Mouse (Mus musculus) limb, embryonic 10.5 days (tissue): ENCODE results near the gene Zfp748. TPM values are rescaled to one million over a fixed set of nuclear protein-coding genes. Genes with fewer than 3 reads are reported as not detected.

Source experiments
- DNase-seq: peaks from one replicate; pipeline ENCODE4 v3.0.0-alpha.2; 2017; ENCODE audit warnings: low spot score
- H3K27ac ChIP-seq: fragments of 300-500 bp; sonication (generic); 2 replicates; pipeline ENCODE4 v1.5.1; 2016; ENCODE audit warnings: mild to moderate bottlenecking
- H3K27me3 ChIP-seq: fragments of 300-500 bp; sonication (generic); 2 replicates; pipeline ENCODE4 v1.6.1; 2016; ENCODE audit warnings: low read depth, mild to moderate bottlenecking; ENCODE audit not compliant: poor library complexity, severe bottlenecking
- H3K36me3 ChIP-seq: fragments of 300-500 bp; sonication (generic); 2 replicates; pipeline ENCODE4 v1.6.1; 2016; ENCODE audit warnings: mild to moderate bottlenecking, moderate library complexity
- H3K4me1 ChIP-seq: fragments of 300-500 bp; sonication (generic); 2 replicates; pipeline ENCODE4 v1.6.1; 2016
- H3K4me3 ChIP-seq: fragments of 300-500 bp; sonication (generic); 2 replicates; pipeline ENCODE4 v1.5.1; 2016; ENCODE audit warnings: mild to moderate bottlenecking, moderate library complexity
- H3K9me3 ChIP-seq: fragments of 300-500 bp; sonication (generic); replicated peaks from 2 replicates; pipeline ENCODE4 v1.6.1; 2016; ENCODE audit warnings: mild to moderate bottlenecking
- WGBS: fragments of 180-500 bp; shearing (Covaris S2); methylation state at CpG from one replicate; pipeline ENCODE4 v1.1.7; 2016; 5-methylcytosine and 5-hydroxymethylcytosine counted together
- polyA plus RNA-seq: library from polyadenylated mRNA; unstranded; fragments of >200 nt; fragmentation: Nextera tagmentation; extraction: Ambion mirVana; gene quantifications from 2 replicates; pipeline ENCODE4 v1.2.1, GENCODE M21; 2016

Zfp748 gene
- polyA plus RNA-seq = 16.4 and 18.5 TPM in 2 replicates

GRCm38 (mm10) chr13:67553730-67554129, at the start of gene Zfp748:
TSS of gene Zfp748 (minus strand) at chr13:67553830.
- Histone ChIP-seq H3K36me3 (peaks cover 6% of the 10 kb centered on the region), H3K4me1 (peaks cover 13% of the 10 kb centered on the region), H3K27me3 (no peaks in the 10 kb centered on the region), H3K9me3 (no peaks in the 10 kb centered on the region), H3K4me3 (peak within 1 kb of the TSS; percentile 91), H3K27ac (peak within 1 kb of the TSS; percentile 96)
- 76% methylated on average over 4 of the region's 4 CpGs for WGBS
- DNase-seq = no peak

GRCm38 (mm10) chr13:67572591-67573189, 19.1 kb upstream of the Zfp748 start:
- DNase-seq = no peak
- Histone ChIP-seq H3K27ac (no peak overlapping the region), H3K4me3 (no peak overlapping the region), H3K36me3 (no peaks in the 10 kb centered on the region), H3K9me3 (no peaks in the 10 kb centered on the region), H3K4me1 (no peaks in the 10 kb centered on the region), H3K27me3 (no peaks in the 10 kb centered on the region)
- 78% methylated on average over 5 of the region's 5 CpGs for WGBS

GRCm38 (mm10) chr13:67552505-67553346, 904 bp downstream of the Zfp748 start:
- DNase-seq = peak; percentile 86
- Histone ChIP-seq H3K4me1 (peaks cover 13% of the 10 kb centered on the region), H3K9me3 (no peaks in the 10 kb centered on the region), H3K27ac (peak overlapping the region; percentile 96), H3K27me3 (no peaks in the 10 kb centered on the region), H3K4me3 (peak overlapping the region; percentile 91), H3K36me3 (peaks cover 6% of the 10 kb centered on the region)
- WGBS = 1% methylated on average over 44 of the region's 44 CpGs

GRCm38 (mm10) chr13:67545941-67546340, 7.7 kb downstream of the Zfp748 start:
- no peak overlapping the region for H3K27ac ChIP-seq
- no peaks in the 10 kb centered on the region for H3K27me3 ChIP-seq
- H3K9me3 ChIP-seq = no peaks in the 10 kb centered on the region
- no peak for DNase-seq
- H3K4me1 ChIP-seq = no peaks in the 10 kb centered on the region
- H3K4me3 ChIP-seq = no peak overlapping the region
- WGBS = 77% methylated on average over 1 of the region's 1 CpGs
- H3K36me3 ChIP-seq = peaks cover 63% of the 10 kb centered on the region

GRCm38 (mm10) chr13:67527049-67527730, 26.4 kb downstream of the Zfp748 start:
- no peaks in the 10 kb centered on the region for H3K27me3 ChIP-seq
- DNase-seq = no peak
- H3K36me3 ChIP-seq = no peaks in the 10 kb centered on the region
- 0 out of 2 replicates have a peak, but pooled peaks cover 2% of the 10 kb centered on the region for H3K9me3 ChIP-seq
- peaks cover 13% of the 10 kb centered on the region for H3K4me1 ChIP-seq
- H3K4me3 ChIP-seq = no peak overlapping the region
- H3K27ac ChIP-seq = no peak overlapping the region
- 77% methylated on average over 3 of the region's 3 CpGs for WGBS

- Histone ChIP-seq H3K4me1 (peaks cover 13% of the 10 kb centered on the region), H3K9me3 (no peaks in the 10 kb centered on the region), H3K36me3 (peaks cover 8% of the 10 kb centered on the region), H3K4me3 (peak within 1 kb of the TSS; percentile 90), H3K27me3 (no peaks in the 10 kb centered on the region), H3K27ac (peak within 1 kb of the TSS; percentile 88)
- under 1% methylated on average over 27 of the region's 27 CpGs for WGBS
- peak; percentile 90 for DNase-seq
Measured at GRCm38 (mm10) chr13:67525753-67526410, 27.7 kb downstream of the Zfp748 start, which contains the start of the genes Gm26965 and Zfp87. TSS of gene Gm26965 (minus strand) at chr13:67526151. TSS of gene Zfp87 (minus strand) at chr13:67526177.

GRCm38 (mm10) chr13:67500908-67501307, 52.7 kb downstream of the Zfp748 start:
- 82% methylated on average over 1 of the region's 1 CpGs for WGBS
- H3K27me3 ChIP-seq = no peaks in the 10 kb centered on the region
- 0 out of 2 replicates have a peak overlapping the region, but pooled peaks have one; percentile 77 for H3K4me3 ChIP-seq
- H3K36me3 ChIP-seq = peaks cover 6% of the 10 kb centered on the region; the same call in 1 of the 2 replicates
- no peaks in the 10 kb centered on the region for H3K9me3 ChIP-seq
- peaks cover 9% of the 10 kb centered on the region for H3K4me1 ChIP-seq
- H3K27ac ChIP-seq = no peak overlapping the region
- no peak for DNase-seq

- Histone ChIP-seq H3K4me1 (peaks cover 9% of the 10 kb centered on the region), H3K4me3 (peak within 1 kb of the TSS; percentile 77)
Measured at GRCm38 (mm10) chr13:67500084-67500719, 53.4 kb downstream of the Zfp748 start, which contains the start of gene Zfp58. TSS of gene Zfp58 (minus strand) at chr13:67500555.

GRCm38 (mm10) chr13:67495631-67496030, 58.0 kb downstream of the Zfp748 start:
- Histone ChIP-seq H3K4me3 (no peak overlapping the region), H3K4me1 (peaks cover 9% of the 10 kb centered on the region), H3K9me3 (0 out of 2 replicates have a peak, but pooled peaks cover 7% of the 10 kb centered on the region), H3K27me3 (no peaks in the 10 kb centered on the region), H3K27ac (no peak overlapping the region), H3K36me3 (peaks cover 58% of the 10 kb centered on the region)
- WGBS = 86% methylated on average over 1 of the region's 1 CpGs
- DNase-seq = no peak

More at GRCm38 (mm10) chr13:67500084-67500719, 53.4 kb downstream of the Zfp748 start, which contains the start of gene Zfp58:
- DNase-seq = peak; percentile 75
- H3K36me3 ChIP-seq = peaks cover 12% of the 10 kb centered on the region
- peak within 1 kb of the TSS; percentile 84 for H3K27ac ChIP-seq
- H3K27me3 ChIP-seq = no peaks in the 10 kb centered on the region
- WGBS = under 1% methylated on average over 22 of the region's 22 CpGs
- no peaks in the 10 kb centered on the region for H3K9me3 ChIP-seq
